Mouse (Mus musculus) 3134 (cell line): ENCODE data around the gene Lrba.

ENCODE experiments used
- DNase-seq: peaks from one replicate; pipeline ENCODE4 v3.0.0-alpha.2; 2011; ENCODE audit warnings: low spot score; ENCODE audit not compliant: insufficient read length; ENCODE audit errors: extremely low read depth

The Lrba gene

GRCm38 (mm10) chr3:86224564-86225421, at the start of gene Lrba:
TSS of gene Lrba (plus strand) at chr3:86224680.
- peak; percentile 77 for DNase-seq

GRCm38 (mm10) chr3:86179714-86180113, 44.8 kb upstream of the Lrba start:
- DNase-seq, result no peak

DNA sequence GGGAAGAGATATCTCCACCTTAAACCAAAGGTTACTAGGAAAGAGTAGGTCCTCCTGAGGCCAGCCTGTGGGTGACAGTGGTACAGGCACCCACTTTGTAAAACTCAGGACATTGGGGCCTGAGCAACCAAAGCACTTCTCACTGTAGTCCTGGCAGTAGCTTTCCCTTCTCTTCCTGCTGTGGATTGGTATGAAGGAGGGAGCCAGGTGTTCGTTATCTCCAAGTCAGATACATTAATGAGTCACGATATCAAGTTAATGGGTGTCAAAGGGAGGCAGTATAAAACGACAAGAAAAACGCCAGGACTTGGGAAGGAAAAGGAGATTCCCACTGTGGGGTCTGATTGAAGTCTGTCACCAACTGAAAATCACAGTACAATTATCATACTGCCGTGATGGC, 43.4 kb upstream of the Lrba start:
- DNase-seq, result no peak

- no peak for DNase-seq
Measured at GRCm38 (mm10) chr3:86184546-86184945, 39.9 kb upstream of the Lrba start.

DNA sequence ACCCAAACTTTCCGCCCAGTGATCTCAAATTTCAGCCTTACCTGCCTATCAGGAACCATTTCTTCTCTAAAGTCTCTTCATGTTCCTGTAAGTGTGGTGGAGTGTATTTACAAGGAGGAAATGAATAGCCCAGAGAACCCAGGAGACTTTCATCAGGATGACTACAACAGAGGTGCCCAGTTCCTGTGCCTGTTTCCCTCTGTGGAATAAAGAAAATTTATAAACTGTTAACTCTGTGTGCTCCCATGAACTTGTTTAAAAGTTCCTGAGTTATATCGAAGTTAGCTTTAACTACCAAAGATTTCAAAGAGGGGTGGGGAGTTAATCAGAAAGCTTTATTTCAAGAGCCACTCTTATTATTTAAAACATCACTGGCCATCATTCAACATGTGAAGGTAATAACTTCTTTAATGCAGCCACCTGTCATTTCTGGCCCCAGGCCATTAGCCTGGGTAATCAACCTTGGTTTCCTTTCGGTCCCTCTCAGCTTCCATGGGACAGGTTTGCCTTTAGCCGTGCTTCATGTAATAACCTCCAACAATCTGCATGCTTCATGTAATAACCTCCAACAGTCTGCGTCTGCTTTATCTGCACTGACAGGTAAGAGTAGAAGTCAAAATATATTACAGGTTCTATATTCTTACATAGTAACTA, 36.6 kb upstream of the Lrba start:
- no peak for DNase-seq

DNA sequence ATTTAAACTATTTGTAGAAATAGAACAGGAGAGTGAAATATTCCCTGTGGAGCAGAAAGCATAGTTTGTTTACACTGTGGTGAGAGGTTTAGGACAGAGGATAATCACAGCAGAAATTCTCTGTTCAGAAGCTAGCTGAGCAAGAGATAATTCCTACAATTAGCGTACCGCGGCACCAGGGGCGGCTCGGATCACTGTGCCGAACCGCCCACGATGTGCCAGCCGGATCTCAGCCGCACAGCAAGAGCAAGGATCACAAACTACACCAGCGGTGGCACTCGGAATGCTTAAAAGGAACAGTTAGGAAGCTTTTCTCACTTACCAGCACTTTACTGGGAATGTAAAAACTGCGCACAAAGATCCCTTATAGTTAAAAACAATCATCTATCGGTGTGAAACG, 28.5 kb upstream of the Lrba start:
- no peak for DNase-seq

GRCm38 (mm10) chr3:86196471-86196870, 28.0 kb upstream of the Lrba start:
- no peak for DNase-seq

GRCm38 (mm10) chr3:86201645-86202175, 22.8 kb upstream of the Lrba start:
- DNase-seq, result peak; percentile 12

GRCm38 (mm10) chr3:86202449-86202848, 22.0 kb upstream of the Lrba start:
- DNase-seq, result no peak

DNA sequence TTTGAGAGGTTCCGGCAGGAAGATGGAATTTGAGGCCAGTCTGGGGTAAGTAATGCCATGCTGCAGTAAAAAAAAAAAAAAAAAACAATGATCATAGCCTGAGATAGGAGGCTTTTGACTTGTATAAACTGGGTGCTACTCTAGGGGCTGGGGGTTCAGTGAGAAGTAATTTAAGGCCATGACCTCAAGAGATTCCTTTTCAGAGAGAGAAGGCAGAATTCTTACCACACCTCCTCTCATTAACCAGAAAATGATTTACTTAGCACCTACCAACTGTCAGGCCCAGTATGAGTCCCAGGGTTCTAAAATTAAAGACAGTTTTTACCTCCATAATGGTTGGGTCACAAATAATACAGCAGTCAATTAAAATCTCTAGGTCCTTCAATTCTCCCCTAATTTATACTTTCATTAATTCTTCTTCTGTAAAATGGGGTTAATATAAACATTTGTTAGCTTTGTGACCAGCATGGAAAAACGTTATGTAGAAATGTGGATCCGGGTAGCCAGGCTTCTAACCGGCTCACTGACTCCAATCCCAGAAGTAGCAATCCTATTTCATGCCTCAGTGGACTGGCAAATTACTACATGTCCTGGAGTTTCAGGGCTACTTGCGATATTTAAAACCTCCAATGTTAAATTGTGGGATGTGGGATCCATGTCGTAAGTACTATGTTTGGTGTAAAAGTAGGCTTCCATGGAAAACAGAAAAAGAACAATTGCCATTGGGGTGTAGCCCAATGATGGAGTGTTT, 19.7 kb upstream of the Lrba start:
- DNase-seq, result no peak

- no peak for DNase-seq
Measured at GRCm38 (mm10) chr3:86206556-86206955, 17.9 kb upstream of the Lrba start.

GRCm38 (mm10) chr3:86210267-86210939, 14.1 kb upstream of the Lrba start:
- DNase-seq, result no peak

GRCm38 (mm10) chr3:86210959-86211358, 13.5 kb upstream of the Lrba start:
- DNase-seq, result no peak

- no peak for DNase-seq
Measured at GRCm38 (mm10) chr3:86214248-86214647, 10.2 kb upstream of the Lrba start.

- DNase-seq, result peak; percentile 93
Measured at GRCm38 (mm10) chr3:86223634-86224313, 706 bp upstream of the Lrba start.

- peak; percentile 84 for DNase-seq
Measured at GRCm38 (mm10) chr3:86224314-86224563, 241 bp upstream of the Lrba start.

GRCm38 (mm10) chr3:86231532-86232086, 7.1 kb downstream of the Lrba start:
- DNase-seq, result no peak

- no peak for DNase-seq
Measured at GRCm38 (mm10) chr3:86247193-86247592, 22.7 kb downstream of the Lrba start.

- no peak for DNase-seq
Measured at GRCm38 (mm10) chr3:86251212-86251611, 26.7 kb downstream of the Lrba start.

DNA sequence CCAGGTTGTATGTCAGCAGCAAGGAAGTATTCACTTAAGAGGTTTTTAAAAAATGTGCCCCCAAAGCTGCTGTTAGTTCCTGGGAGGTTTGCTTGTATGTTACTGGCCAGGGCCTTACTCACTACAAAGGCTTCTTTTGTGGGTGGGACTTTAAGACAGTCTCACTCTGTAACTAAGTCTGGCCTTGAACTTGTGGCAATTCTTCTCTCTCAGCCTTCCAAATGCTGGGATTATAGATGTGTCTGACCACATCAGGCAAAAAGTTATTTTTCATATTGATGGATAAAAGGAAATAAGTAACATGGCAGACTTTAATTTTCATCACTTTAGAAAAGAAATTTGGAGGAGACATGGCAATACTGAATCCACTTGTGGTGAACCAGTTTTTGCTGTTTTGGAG, 28.1 kb downstream of the Lrba start:
- DNase-seq, result no peak
